Mouse (Mus musculus) adipocyte (in vitro differentiated cells): ENCODE measurements around the gene Lgals3bp.
"Not testable (repeated sequence)": the region's sequence is repeated elsewhere in the genome, so short reads cannot be mapped to it uniquely, and the experiment has no call there.

Experiments
- DNase-seq: peaks from one replicate; pipeline ENCODE4 v3.0.0-alpha.2; 2016; ENCODE audit warnings: low spot score

Gene Lgals3bp

GRCm38 (mm10) chr11:118400566-118400936, 1.3 kb downstream of the Lgals3bp start:
- no peak for DNase-seq

- DNase-seq = no peak
Measured at GRCm38 (mm10) chr11:118399891-118400565, 1.9 kb downstream of the Lgals3bp start.

- DNase-seq = no peak
Measured at GRCm38 (mm10) chr11:118397806-118398530, 3.9 kb downstream of the Lgals3bp start.

- no peak for DNase-seq
Measured at GRCm38 (mm10) chr11:118394538-118394937, 7.4 kb downstream of the Lgals3bp start.

DNA sequence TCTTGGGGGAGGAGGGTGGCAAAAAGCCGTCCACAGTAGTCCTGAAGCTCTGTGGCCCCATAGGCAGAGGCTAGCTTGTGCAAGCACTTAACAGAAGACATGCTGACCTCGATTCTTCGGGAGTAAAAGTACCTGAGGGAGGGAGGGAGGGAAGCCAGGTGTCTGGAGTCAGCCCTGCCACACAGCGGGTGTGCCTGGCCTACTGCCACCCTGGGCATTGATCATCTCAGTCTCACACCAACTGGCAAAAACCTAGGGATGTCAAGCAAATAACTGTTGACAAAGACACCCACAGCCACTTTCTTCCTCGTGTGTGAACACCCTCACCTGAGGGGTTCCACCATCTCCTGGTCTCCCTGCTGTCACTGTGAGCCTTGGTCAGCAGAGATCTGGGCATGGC, 7.9 kb downstream of the Lgals3bp start:
- DNase-seq = no peak

GRCm38 (mm10) chr11:118387816-118388215, 14.1 kb downstream of the Lgals3bp start:
- not testable (repeated sequence) for DNase-seq

GRCm38 (mm10) chr11:118379251-118380009, 22.5 kb downstream of the Lgals3bp start:
- peak; percentile 93 for DNase-seq

GRCm38 (mm10) chr11:118378656-118379055, 23.2 kb downstream of the Lgals3bp start:
- DNase-seq = no peak

DNA sequence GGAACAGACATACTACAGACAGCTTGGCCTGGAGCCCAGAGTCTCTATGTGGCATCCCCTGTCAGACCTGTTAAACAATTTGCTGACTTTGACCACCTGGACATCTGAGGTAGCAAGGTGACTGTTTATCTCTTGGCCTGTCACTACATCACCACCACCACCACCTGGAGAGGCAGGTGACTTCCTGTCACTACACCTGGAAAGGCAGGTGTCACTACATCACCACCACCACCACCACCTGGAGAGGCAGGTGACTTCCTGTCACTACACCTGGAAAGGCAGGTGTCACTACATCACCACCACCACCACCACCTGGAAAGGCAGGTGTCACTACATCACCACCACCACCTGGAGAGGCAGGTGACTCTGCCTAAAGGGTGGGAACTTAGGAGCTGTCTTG, 25.6 kb downstream of the Lgals3bp start:
- not testable (repeated sequence) for DNase-seq

DNA sequence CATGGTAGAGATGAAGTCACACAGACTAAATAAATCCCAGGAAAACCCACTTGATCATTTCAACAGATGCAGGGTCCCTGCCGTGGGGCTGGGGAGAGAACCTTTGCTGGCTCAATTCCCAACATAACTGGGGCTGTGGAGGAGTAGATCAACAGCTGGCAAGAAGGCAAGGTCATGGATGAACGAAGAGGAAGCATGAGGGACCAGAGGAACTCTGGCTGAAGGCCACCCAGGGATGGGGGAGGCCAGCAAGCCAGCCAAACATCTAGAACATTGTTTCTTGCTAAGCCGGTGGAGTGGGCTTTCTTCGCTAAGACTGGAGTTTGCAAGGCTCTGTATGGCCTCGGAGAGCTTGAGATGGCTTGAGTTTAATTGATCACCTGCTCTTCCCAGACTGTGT, 26.0 kb downstream of the Lgals3bp start:
- DNase-seq = no peak

DNA sequence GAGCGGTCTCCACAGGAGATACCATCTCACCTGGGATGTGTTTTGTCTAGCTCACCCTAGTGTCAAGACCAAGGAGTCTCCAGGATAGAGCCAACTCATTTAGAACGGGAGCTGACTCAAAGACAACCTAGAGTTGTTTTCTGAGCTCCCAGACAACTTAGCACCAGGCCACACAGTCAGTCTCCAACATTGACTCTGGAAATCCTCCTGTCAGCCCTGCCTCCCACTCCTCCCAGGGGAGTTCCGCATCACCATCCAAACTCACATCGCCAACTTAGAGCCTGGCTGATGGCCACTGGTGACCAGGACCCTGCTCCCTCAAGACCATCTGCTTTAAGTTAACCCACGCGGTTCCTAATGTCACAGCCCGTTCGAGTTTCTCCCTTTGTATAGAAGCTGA, 26.4 kb downstream of the Lgals3bp start:
- no peak for DNase-seq

DNA sequence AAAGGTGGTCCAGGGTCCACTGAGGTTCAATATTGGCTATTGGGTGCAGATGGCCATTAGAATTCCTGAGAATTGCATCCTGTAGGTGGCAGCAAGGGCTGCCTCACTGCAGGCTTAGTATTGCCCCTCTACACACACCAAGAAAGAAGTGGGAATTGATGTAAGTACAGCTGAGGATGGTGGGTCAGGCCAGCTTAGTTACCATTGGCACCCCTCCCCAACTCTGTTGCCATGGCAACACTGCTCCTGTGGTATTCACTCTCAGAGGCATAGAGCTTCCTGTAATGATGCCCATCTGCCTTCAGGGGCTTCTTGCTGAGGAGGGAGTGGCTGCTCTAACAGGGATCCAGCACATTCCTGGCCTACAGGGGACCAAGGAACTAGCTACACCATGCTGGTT, 26.9 kb downstream of the Lgals3bp start:
- no peak for DNase-seq

DNA sequence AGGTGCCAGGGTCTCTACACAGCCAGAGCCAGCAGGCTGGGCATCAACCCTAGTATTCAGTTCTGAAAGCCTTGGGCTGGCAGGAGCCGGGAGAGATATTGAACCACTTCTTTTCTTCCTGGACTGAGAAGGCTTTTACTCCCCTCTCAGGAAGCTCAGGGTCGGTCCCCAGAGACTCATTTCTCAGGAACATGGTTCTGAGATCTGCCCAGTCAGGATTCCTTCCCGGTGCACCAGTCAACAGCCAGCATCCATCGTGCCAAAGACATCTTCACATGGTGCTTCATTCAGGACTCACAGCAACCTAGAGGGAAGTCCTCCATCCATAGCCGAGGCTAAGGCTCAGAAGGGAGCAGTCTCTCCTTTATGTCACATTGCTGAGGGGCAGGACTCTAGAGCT, 27.4 kb downstream of the Lgals3bp start:
- DNase-seq = no peak

DNA sequence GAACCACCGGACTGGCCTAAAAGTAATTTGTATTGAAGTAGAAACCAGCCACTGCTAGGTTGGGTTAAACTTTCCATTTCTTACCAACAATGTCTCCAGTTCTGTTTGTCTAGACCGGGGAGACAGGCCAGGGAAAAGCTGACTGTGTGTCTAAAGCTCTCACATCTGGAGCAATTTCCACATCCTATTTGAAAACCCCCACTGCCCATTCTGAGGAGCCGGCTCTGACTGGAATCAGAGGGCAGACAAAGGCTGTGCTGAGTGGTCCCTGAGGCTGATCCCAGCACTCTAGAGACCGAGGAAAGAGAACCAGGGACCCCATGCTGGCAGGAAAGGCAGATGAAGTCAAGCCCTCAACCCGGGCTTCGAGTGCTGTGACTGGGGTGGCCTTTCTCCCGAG, 29.3 kb downstream of the Lgals3bp start:
- peak; percentile 29 for DNase-seq

- no peak for DNase-seq
Measured at GRCm38 (mm10) chr11:118371876-118372275, 30.0 kb downstream of the Lgals3bp start.

GRCm38 (mm10) chr11:118369657-118370056, 32.2 kb downstream of the Lgals3bp start:
- DNase-seq = no peak

DNA sequence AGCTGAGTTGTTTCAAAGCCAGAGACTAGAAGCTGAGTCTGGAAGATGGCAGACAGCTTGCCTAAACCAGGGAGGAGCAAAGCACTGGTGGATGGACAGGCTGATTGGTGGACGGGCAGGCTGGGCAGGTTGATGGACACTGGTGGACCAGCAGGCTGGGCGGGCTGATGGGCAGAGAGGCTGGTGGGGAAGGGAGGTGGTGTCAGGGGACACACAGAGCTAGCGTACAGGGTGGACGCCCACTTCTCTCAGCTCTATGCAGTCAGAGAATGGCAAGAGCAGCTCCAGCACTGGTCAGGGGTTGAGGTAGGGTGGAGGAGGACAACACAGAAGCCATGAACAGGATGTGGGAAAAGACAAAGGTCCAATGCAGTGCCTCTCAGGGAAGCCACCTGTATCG, 32.6 kb downstream of the Lgals3bp start:
- DNase-seq = no peak

GRCm38 (mm10) chr11:118368330-118368729, 33.6 kb downstream of the Lgals3bp start:
- no peak for DNase-seq

- DNase-seq = no peak
Measured at GRCm38 (mm10) chr11:118366559-118366958, 35.3 kb downstream of the Lgals3bp start.

GRCm38 (mm10) chr11:118366108-118366507, 35.8 kb downstream of the Lgals3bp start:
- DNase-seq = peak; percentile 22

GRCm38 (mm10) chr11:118365171-118365570, 36.7 kb downstream of the Lgals3bp start:
- DNase-seq = peak; percentile 59

DNA sequence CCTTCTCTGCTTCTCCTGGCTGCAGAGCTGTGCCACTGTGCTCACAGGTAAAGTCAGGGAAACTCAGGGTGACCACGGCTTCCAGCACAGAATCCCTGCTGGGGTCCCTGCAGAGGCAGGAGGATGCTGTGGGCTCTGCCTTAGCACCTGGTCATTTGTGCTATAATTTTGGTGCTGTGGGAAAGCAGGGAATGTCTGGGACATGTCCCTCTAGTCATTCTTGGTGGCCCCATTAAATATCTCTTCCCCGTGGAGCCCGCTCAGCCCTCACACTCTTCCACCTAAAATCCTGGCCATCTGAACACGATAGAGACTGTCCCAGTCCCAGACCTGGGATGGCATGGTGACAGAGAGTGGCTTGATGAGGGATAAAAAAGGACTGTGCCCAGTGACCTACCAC, 37.9 kb downstream of the Lgals3bp start:
- DNase-seq = no peak

GRCm38 (mm10) chr11:118362971-118363518, 38.8 kb downstream of the Lgals3bp start:
- DNase-seq = no peak
